Mouse (Mus musculus): ENCODE measurements around the gene Gpam. TPM values are rescaled to one million over a fixed set of nuclear protein-coding genes. Genes with fewer than 3 reads are reported as not detected.

The Gpam gene
- polyA plus RNA-seq, 1 experiment from 2014 or later: 9.9 TPM

- no peak overlapping the region for H3K4me3 ChIP-seq (ENCODE audit: low read depth, low read length)
Observed at GRCm38 (mm10) chr19:55122351-55122980, 4.6 kb downstream of the Gpam start.

GRCm38 (mm10) chr19:55121836-55122235 lies 5.2 kb downstream of the Gpam start:
- no peak overlapping the region for H3K27ac ChIP-seq (ENCODE audit: low read depth, low read length)
- no peaks in the 10 kb centered on the region for H3K27me3 ChIP-seq (ENCODE audit: control insufficient read depth, insufficient read depth, low read length)
- 32% methylated on average over 6 of the region's 6 CpGs for WGBS (ENCODE audit: insufficient replicate concordance)
- H3K4me1 ChIP-seq (ENCODE audit: control insufficient read depth, insufficient read depth, low read length): peaks cover 19% of the 10 kb centered on the region
- no peak overlapping the region for H3K9ac ChIP-seq (ENCODE audit: low read depth, low read length)
- H3K9me3 ChIP-seq (replicated peaks; ENCODE audit: control insufficient read depth, low read length): no peaks in the 10 kb centered on the region
- no peaks in the 10 kb centered on the region for H3K36me3 ChIP-seq (ENCODE audit: control insufficient read depth, insufficient read depth, low read length)
- H3K4me2 ChIP-seq: no peak overlapping the region
- no peak for ATAC-seq (replicated peaks; ENCODE audit: insufficient number of reproducible peaks, low FRiP score, low TSS enrichment)
- no peak overlapping the region for H3K4me3 ChIP-seq (ENCODE audit: low read depth, low read length)

More at GRCm38 (mm10) chr19:55122351-55122980, 4.6 kb downstream of the Gpam start:
- Histone ChIP-seq H3K27ac (ENCODE audit: low read depth, low read length) (no peak overlapping the region), H3K36me3 (ENCODE audit: control insufficient read depth, insufficient read depth, low read length) (no peaks in the 10 kb centered on the region), H3K9ac (ENCODE audit: low read depth, low read length) (no peak overlapping the region), H3K4me2 (no peak overlapping the region), H3K27me3 (ENCODE audit: control insufficient read depth, insufficient read depth, low read length) (no peaks in the 10 kb centered on the region), H3K4me1 (ENCODE audit: control insufficient read depth, insufficient read depth, low read length) (peaks cover 19% of the 10 kb centered on the region), H3K9me3 (replicated peaks; ENCODE audit: control insufficient read depth, low read length) (no peaks in the 10 kb centered on the region)
- 84% methylated on average over 4 of the region's 4 CpGs for WGBS (ENCODE audit: insufficient replicate concordance)
- no peak for ATAC-seq (replicated peaks; ENCODE audit: insufficient number of reproducible peaks, low FRiP score, low TSS enrichment)

- Histone ChIP-seq H3K36me3 (ENCODE audit: control insufficient read depth, insufficient read depth, low read length) (no peaks in the 10 kb centered on the region), H3K27me3 (ENCODE audit: control insufficient read depth, insufficient read depth, low read length) (no peaks in the 10 kb centered on the region), H3K4me3 (ENCODE audit: low read depth, low read length) (no peak overlapping the region), H3K4me1 (ENCODE audit: control insufficient read depth, insufficient read depth, low read length) (peaks cover 19% of the 10 kb centered on the region), H3K9ac (ENCODE audit: low read depth, low read length) (no peak overlapping the region), H3K27ac (ENCODE audit: low read depth, low read length) (peak overlapping the region; percentile 24; the same call in 1 of the 2 replicates), H3K4me2 (no peak overlapping the region), H3K9me3 (replicated peaks; ENCODE audit: control insufficient read depth, low read length) (no peaks in the 10 kb centered on the region)
- 48% methylated on average over 11 of the region's 11 CpGs for WGBS (ENCODE audit: insufficient replicate concordance)
- ATAC-seq (replicated peaks; ENCODE audit: insufficient number of reproducible peaks, low FRiP score, low TSS enrichment): no peak
Observed at GRCm38 (mm10) chr19:55120518-55121244, 6.4 kb downstream of the Gpam start.

- WGBS (ENCODE audit: insufficient replicate concordance): 42% methylated on average over 2 of the region's 2 CpGs
- no peaks in the 10 kb centered on the region for H3K36me3 ChIP-seq (ENCODE audit: control insufficient read depth, insufficient read depth, low read length)
- H3K9ac ChIP-seq (ENCODE audit: low read depth, low read length): no peak overlapping the region
- no peaks in the 10 kb centered on the region for H3K9me3 ChIP-seq (replicated peaks; ENCODE audit: control insufficient read depth, low read length)
- H3K4me3 ChIP-seq (ENCODE audit: low read depth, low read length): no peak overlapping the region
- no peak for ATAC-seq (replicated peaks; ENCODE audit: insufficient number of reproducible peaks, low FRiP score, low TSS enrichment)
- H3K4me1 ChIP-seq (ENCODE audit: control insufficient read depth, insufficient read depth, low read length): peaks cover 20% of the 10 kb centered on the region
- H3K27me3 ChIP-seq (ENCODE audit: control insufficient read depth, insufficient read depth, low read length): no peaks in the 10 kb centered on the region
- H3K27ac ChIP-seq (ENCODE audit: low read depth, low read length): peak overlapping the region; percentile 24; the same call in 1 of the 2 replicates
- no peak overlapping the region; the same call in 1 of the 2 replicates for H3K4me2 ChIP-seq
Observed at GRCm38 (mm10) chr19:55119541-55119940, 7.5 kb downstream of the Gpam start.

GRCm38 (mm10) chr19:55117991-55118390 lies 9.0 kb downstream of the Gpam start:
- Histone ChIP-seq H3K4me1 (ENCODE audit: control insufficient read depth, insufficient read depth, low read length) (peaks cover 28% of the 10 kb centered on the region), H3K9ac (ENCODE audit: low read depth, low read length) (no peak overlapping the region), H3K27ac (ENCODE audit: low read depth, low read length) (no peak overlapping the region), H3K4me3 (ENCODE audit: low read depth, low read length) (no peak overlapping the region), H3K4me2 (no peak overlapping the region), H3K36me3 (ENCODE audit: control insufficient read depth, insufficient read depth, low read length) (no peaks in the 10 kb centered on the region), H3K9me3 (replicated peaks; ENCODE audit: control insufficient read depth, low read length) (no peaks in the 10 kb centered on the region), H3K27me3 (ENCODE audit: control insufficient read depth, insufficient read depth, low read length) (no peaks in the 10 kb centered on the region)
- WGBS (ENCODE audit: insufficient replicate concordance): 76% methylated on average over 3 of the region's 3 CpGs
- no peak for ATAC-seq (replicated peaks; ENCODE audit: insufficient number of reproducible peaks, low FRiP score, low TSS enrichment)

- 30% methylated on average over 6 of the region's 6 CpGs for WGBS (ENCODE audit: insufficient replicate concordance)
- H3K4me2 ChIP-seq: no peak overlapping the region
- ATAC-seq (replicated peaks; ENCODE audit: insufficient number of reproducible peaks, low FRiP score, low TSS enrichment): no peak
- H3K9me3 ChIP-seq (replicated peaks; ENCODE audit: control insufficient read depth, low read length): no peaks in the 10 kb centered on the region
- H3K36me3 ChIP-seq (ENCODE audit: control insufficient read depth, insufficient read depth, low read length): no peaks in the 10 kb centered on the region
- H3K27ac ChIP-seq (ENCODE audit: low read depth, low read length): no peak overlapping the region
- no peak overlapping the region for H3K4me3 ChIP-seq (ENCODE audit: low read depth, low read length)
- H3K4me1 ChIP-seq (ENCODE audit: control insufficient read depth, insufficient read depth, low read length): peaks cover 25% of the 10 kb centered on the region
- H3K9ac ChIP-seq (ENCODE audit: low read depth, low read length): no peak overlapping the region
- no peaks in the 10 kb centered on the region for H3K27me3 ChIP-seq (ENCODE audit: control insufficient read depth, insufficient read depth, low read length)
Observed at GRCm38 (mm10) chr19:55117059-55117815, 9.8 kb downstream of the Gpam start.

GRCm38 (mm10) chr19:55115532-55115931 lies 11.5 kb downstream of the Gpam start:
- WGBS (ENCODE audit: insufficient replicate concordance): 81% methylated on average over 4 of the region's 4 CpGs
- no peak for ATAC-seq (replicated peaks; ENCODE audit: insufficient number of reproducible peaks, low FRiP score, low TSS enrichment)

GRCm38 (mm10) chr19:55114825-55115395 lies 12.1 kb downstream of the Gpam start:
- WGBS (ENCODE audit: insufficient replicate concordance): 83% methylated on average over 5 of the region's 5 CpGs
- no peak overlapping the region for H3K4me2 ChIP-seq
- peaks cover 18% of the 10 kb centered on the region for H3K4me1 ChIP-seq (ENCODE audit: control insufficient read depth, insufficient read depth, low read length)
- H3K27me3 ChIP-seq (ENCODE audit: control insufficient read depth, insufficient read depth, low read length): no peaks in the 10 kb centered on the region
- no peak overlapping the region for H3K9ac ChIP-seq (ENCODE audit: low read depth, low read length)
- H3K36me3 ChIP-seq (ENCODE audit: control insufficient read depth, insufficient read depth, low read length): no peaks in the 10 kb centered on the region
- no peaks in the 10 kb centered on the region for H3K9me3 ChIP-seq (replicated peaks; ENCODE audit: control insufficient read depth, low read length)
- ATAC-seq (replicated peaks; ENCODE audit: insufficient number of reproducible peaks, low FRiP score, low TSS enrichment): no peak
- no peak overlapping the region for H3K27ac ChIP-seq (ENCODE audit: low read depth, low read length)
- H3K4me3 ChIP-seq (ENCODE audit: low read depth, low read length): no peak overlapping the region

More at GRCm38 (mm10) chr19:55115532-55115931, 11.5 kb downstream of the Gpam start:
- Histone ChIP-seq H3K4me2 (no peak overlapping the region), H3K4me3 (ENCODE audit: low read depth, low read length) (no peak overlapping the region), H3K27ac (ENCODE audit: low read depth, low read length) (no peak overlapping the region), H3K9ac (ENCODE audit: low read depth, low read length) (no peak overlapping the region), H3K27me3 (ENCODE audit: control insufficient read depth, insufficient read depth, low read length) (no peaks in the 10 kb centered on the region), H3K4me1 (ENCODE audit: control insufficient read depth, insufficient read depth, low read length) (peaks cover 24% of the 10 kb centered on the region), H3K36me3 (ENCODE audit: control insufficient read depth, insufficient read depth, low read length) (no peaks in the 10 kb centered on the region), H3K9me3 (replicated peaks; ENCODE audit: control insufficient read depth, low read length) (no peaks in the 10 kb centered on the region)
